Mouse (Mus musculus): ENCODE measurements at regions not wholly inside any gene's neighbourhood (a gene's known extent, or its start where the extent isn't known, plus 50 kb on each side); places are given as distances from the start of the nearest gene placed in this dataset.
"Not testable (repeated sequence)": the region's sequence is repeated elsewhere in the genome, so short reads cannot be mapped to it uniquely, and the experiment has no call there.

DNA sequence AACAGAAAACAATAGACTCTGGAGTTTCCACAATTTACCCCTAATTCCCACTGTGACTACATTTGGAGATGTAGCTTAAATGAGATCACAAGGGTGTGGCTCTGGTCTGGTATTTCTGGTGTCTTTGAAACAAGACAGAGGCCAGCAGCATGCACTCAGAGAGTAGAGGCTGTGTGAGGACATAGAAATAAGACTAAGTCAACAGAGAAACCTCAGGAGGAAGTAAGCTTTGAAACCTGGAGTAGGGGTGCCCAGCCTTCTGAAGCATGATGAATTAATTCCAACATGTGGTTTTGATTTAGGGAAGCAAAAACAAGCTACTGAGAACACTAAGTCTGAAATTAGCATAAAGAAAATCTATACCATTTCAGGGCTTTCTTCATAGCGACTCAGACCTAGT, 223.7 kb downstream of the Antxr2 start:
- no peak for ATAC-seq (ENCODE audit: low FRiP score, low TSS enrichment)
- no peak overlapping the region for H3K27ac ChIP-seq (replicated peaks)
- DNase-seq (ENCODE audit: low spot score), result no peak
- TF ChIP-seq CTCF (IDR thresholded peaks at IDR 0.05; ENCODE audit: low read depth) (no peak), EP300 (optimal IDR thresholded peaks at IDR 0.05) (no peak)
- no peak overlapping the region for H3K9ac ChIP-seq (ENCODE audit: low read length)
- no peak overlapping the region for H3K4me2 ChIP-seq (replicated peaks; ENCODE audit: low read depth)
- H3K4me1 ChIP-seq (replicated peaks; ENCODE audit: control insufficient read depth, insufficient read depth), result no peaks in the 10 kb centered on the region
- H3K9me3 ChIP-seq (ENCODE audit: control insufficient read depth, low read length), result no peaks in the 10 kb centered on the region
- no peaks in the 10 kb centered on the region for H3K36me3 ChIP-seq (ENCODE audit: control insufficient read depth, insufficient read depth, low read length)
- H3K27me3 ChIP-seq (ENCODE audit: control insufficient read depth, insufficient read depth, low read length), result no peaks in the 10 kb centered on the region
- 65% methylated on average over 1 of the region's 1 CpGs for WGBS
- H3K4me3 ChIP-seq (ENCODE audit: low read depth, low read length), result no peak overlapping the region

DNA sequence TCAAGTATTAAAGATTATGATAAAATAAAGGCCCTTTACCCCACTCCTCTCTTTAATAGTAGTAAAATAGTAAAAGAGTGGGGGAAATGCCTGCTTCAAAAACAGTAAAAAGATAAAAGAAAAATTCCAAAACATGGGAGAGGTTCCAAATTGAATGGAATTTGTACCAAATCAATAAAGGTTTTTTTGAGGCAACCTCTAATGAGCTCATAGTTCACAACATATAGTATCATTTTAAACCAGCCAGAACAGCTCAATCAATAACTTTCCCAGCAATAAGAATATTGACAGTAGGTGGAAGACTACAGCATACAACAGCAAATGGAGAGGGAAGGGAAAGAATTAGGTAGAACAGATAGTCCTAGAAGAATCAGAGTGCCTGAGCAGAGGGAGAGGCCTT, 224.1 kb downstream of the Antxr2 start:
- H3K27me3 ChIP-seq (ENCODE audit: control insufficient read depth, insufficient read depth, low read length), result no peaks in the 10 kb centered on the region
- no peaks in the 10 kb centered on the region for H3K36me3 ChIP-seq (ENCODE audit: control insufficient read depth, insufficient read depth, low read length)
- H3K9ac ChIP-seq (ENCODE audit: low read length), result no peak overlapping the region
- ATAC-seq (ENCODE audit: low FRiP score, low TSS enrichment) (no peak), DNase-seq (ENCODE audit: low spot score) (no peak)
- TF ChIP-seq CTCF (IDR thresholded peaks at IDR 0.05; ENCODE audit: low read depth) (no peak), EP300 (optimal IDR thresholded peaks at IDR 0.05) (no peak)
- H3K4me3 ChIP-seq (ENCODE audit: low read depth, low read length), result no peak overlapping the region
- no peak overlapping the region for H3K4me2 ChIP-seq (replicated peaks; ENCODE audit: low read depth)
- no peaks in the 10 kb centered on the region for H3K9me3 ChIP-seq (ENCODE audit: control insufficient read depth, low read length)
- no peaks in the 10 kb centered on the region for H3K4me1 ChIP-seq (replicated peaks; ENCODE audit: control insufficient read depth, insufficient read depth)
- no peak overlapping the region for H3K27ac ChIP-seq (replicated peaks)

DNA sequence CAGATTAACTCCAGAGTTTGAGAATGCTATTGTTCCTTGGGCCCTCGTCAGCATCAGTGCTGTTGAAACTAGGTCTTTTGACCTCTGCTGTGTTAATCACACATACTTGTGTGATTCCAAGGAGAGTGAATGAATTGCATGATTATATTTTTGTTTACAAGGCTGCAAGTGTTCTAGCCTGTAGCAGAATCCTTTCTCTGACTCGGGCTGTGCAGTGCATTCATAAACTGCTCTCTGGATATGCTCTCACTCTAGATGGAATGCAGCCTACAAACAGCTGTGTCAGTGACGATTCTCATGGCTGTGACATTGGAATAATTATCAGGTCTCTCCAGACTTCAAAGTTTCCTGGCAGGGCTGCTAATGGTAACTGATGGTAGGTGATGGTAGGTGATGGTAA, 230.8 kb downstream of the Antxr2 start:
- H3K27ac ChIP-seq (replicated peaks), result no peak overlapping the region
- TF ChIP-seq CTCF (IDR thresholded peaks at IDR 0.05; ENCODE audit: low read depth) (no peak), EP300 (optimal IDR thresholded peaks at IDR 0.05) (no peak)
- DNase-seq (ENCODE audit: low spot score) (no peak), ATAC-seq (ENCODE audit: low FRiP score, low TSS enrichment) (no peak)
- H3K4me3 ChIP-seq (ENCODE audit: low read depth, low read length), result no peak overlapping the region
- WGBS, result 27% methylated on average over 3 of the region's 3 CpGs
- H3K4me1 ChIP-seq (replicated peaks; ENCODE audit: control insufficient read depth, insufficient read depth), result no peaks in the 10 kb centered on the region
- H3K36me3 ChIP-seq (ENCODE audit: control insufficient read depth, insufficient read depth, low read length), result no peaks in the 10 kb centered on the region
- no peaks in the 10 kb centered on the region for H3K27me3 ChIP-seq (ENCODE audit: control insufficient read depth, insufficient read depth, low read length)
- H3K4me2 ChIP-seq (replicated peaks; ENCODE audit: low read depth), result no peak overlapping the region
- H3K9me3 ChIP-seq (ENCODE audit: control insufficient read depth, low read length), result no peaks in the 10 kb centered on the region
- H3K9ac ChIP-seq (ENCODE audit: low read length), result no peak overlapping the region

DNA sequence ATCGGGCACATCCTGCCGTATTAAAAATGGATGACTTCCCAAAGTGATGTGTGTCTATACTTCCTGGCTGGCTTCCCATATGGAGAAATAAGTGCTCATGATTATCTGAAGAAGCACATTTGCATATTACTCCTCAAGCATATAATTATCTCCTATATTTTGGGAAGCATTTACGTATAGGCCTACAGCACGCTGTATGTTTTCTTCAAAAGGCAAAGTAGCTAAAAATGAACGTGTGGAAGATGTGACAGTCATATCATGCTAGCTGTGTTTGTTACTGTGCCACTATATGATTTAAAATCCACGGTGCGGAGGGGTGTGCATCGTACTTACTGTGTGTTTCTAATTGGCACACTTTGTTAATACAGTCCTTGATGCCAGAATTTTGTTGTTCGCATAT, 242.7 kb downstream of the Antxr2 start:
- no peak for DNase-seq (ENCODE audit: low spot score)

DNA sequence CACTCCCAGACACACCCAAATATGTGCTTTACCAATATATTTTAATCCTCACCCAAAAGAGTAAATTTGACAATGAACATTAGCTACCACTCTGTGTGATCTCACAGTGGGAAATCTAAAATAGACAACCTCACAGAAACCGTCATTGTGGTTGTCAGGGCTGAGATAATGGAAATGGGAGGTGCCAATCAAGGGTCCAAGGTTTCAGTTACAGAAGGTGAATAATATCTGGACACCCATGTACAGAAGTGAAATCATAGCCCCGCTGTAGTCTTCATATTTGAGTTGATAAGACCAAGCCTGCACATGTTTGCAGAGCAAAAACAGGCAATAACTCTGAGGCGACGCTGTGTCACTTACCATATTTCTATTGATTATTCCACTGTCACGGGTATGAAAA, 243.8 kb downstream of the Antxr2 start:
- no peak for ATAC-seq (ENCODE audit: low FRiP score, low TSS enrichment)
- Histone ChIP-seq H3K9me3 (ENCODE audit: control insufficient read depth, low read length) (no peaks in the 10 kb centered on the region), H3K4me2 (replicated peaks; ENCODE audit: low read depth) (no peak overlapping the region), H3K36me3 (ENCODE audit: control insufficient read depth, insufficient read depth, low read length) (no peaks in the 10 kb centered on the region), H3K27me3 (ENCODE audit: control insufficient read depth, insufficient read depth, low read length) (no peaks in the 10 kb centered on the region), H3K9ac (ENCODE audit: low read length) (no peak overlapping the region), H3K27ac (replicated peaks) (no peak overlapping the region), H3K4me1 (replicated peaks; ENCODE audit: control insufficient read depth, insufficient read depth) (no peaks in the 10 kb centered on the region), H3K4me3 (ENCODE audit: low read depth, low read length) (no peak overlapping the region)
- DNase-seq (ENCODE audit: low spot score), result no peak
- TF ChIP-seq CTCF (IDR thresholded peaks at IDR 0.05; ENCODE audit: low read depth) (no peak), EP300 (optimal IDR thresholded peaks at IDR 0.05) (no peak)
- WGBS, result 59% methylated on average over 5 of the region's 5 CpGs

More for the DNA sequence above, 242.7 kb downstream of the Antxr2 start:
- TF ChIP-seq CTCF (IDR thresholded peaks at IDR 0.05; ENCODE audit: low read depth) (no peak), EP300 (optimal IDR thresholded peaks at IDR 0.05) (no peak)
- no peak for ATAC-seq (ENCODE audit: low FRiP score, low TSS enrichment)
- Histone ChIP-seq H3K4me2 (replicated peaks; ENCODE audit: low read depth) (no peak overlapping the region), H3K27me3 (ENCODE audit: control insufficient read depth, insufficient read depth, low read length) (no peaks in the 10 kb centered on the region), H3K9ac (ENCODE audit: low read length) (no peak overlapping the region), H3K27ac (replicated peaks) (no peak overlapping the region), H3K4me1 (replicated peaks; ENCODE audit: control insufficient read depth, insufficient read depth) (no peaks in the 10 kb centered on the region), H3K9me3 (ENCODE audit: control insufficient read depth, low read length) (no peaks in the 10 kb centered on the region), H3K4me3 (ENCODE audit: low read depth, low read length) (no peak overlapping the region), H3K36me3 (ENCODE audit: control insufficient read depth, insufficient read depth, low read length) (no peaks in the 10 kb centered on the region)
- WGBS, result 88% methylated on average over 9 of the region's 9 CpGs

- H3K4me3 ChIP-seq (ENCODE audit: low read depth, low read length); H3K9me3 ChIP-seq (ENCODE audit: control insufficient read depth, low read length); H3K27ac ChIP-seq (replicated peaks); H3K4me1 ChIP-seq (replicated peaks; ENCODE audit: control insufficient read depth, insufficient read depth); DNase-seq (ENCODE audit: low spot score); ATAC-seq (ENCODE audit: low FRiP score, low TSS enrichment); H3K9ac ChIP-seq (ENCODE audit: low read length); H3K4me2 ChIP-seq (replicated peaks; ENCODE audit: low read depth); H3K36me3 ChIP-seq (ENCODE audit: control insufficient read depth, insufficient read depth, low read length); H3K27me3 ChIP-seq (ENCODE audit: control insufficient read depth, insufficient read depth, low read length): not testable (repeated sequence)
- WGBS, result 92% methylated on average over 3 of the region's 3 CpGs
Measured at GRCm38 (mm10) chr5:97775100-97775499, 255.7 kb downstream of the Antxr2 start.

- ATAC-seq (ENCODE audit: low FRiP score, low TSS enrichment); H3K4me1 ChIP-seq (replicated peaks; ENCODE audit: control insufficient read depth, insufficient read depth); H3K27me3 ChIP-seq (ENCODE audit: control insufficient read depth, insufficient read depth, low read length); H3K9me3 ChIP-seq (ENCODE audit: control insufficient read depth, low read length); H3K4me2 ChIP-seq (replicated peaks; ENCODE audit: low read depth); H3K27ac ChIP-seq (replicated peaks); DNase-seq (ENCODE audit: low spot score); H3K36me3 ChIP-seq (ENCODE audit: control insufficient read depth, insufficient read depth, low read length); H3K9ac ChIP-seq (ENCODE audit: low read length); H3K4me3 ChIP-seq (ENCODE audit: low read depth, low read length): not testable (repeated sequence)
- 70% methylated on average over 4 of the region's 4 CpGs for WGBS
Measured at GRCm38 (mm10) chr5:97773451-97773850, 257.4 kb downstream of the Antxr2 start.
